Mouse (Mus musculus): ENCODE data around the gene Tvp23b.

Gene Tvp23b

GRCm38 (mm10) chr11:62938921-62939320 lies 59.7 kb downstream of the Tvp23b start:
- DNase-seq (ENCODE audit: extremely low read depth, insufficient read length, low spot score): no peak

DNA sequence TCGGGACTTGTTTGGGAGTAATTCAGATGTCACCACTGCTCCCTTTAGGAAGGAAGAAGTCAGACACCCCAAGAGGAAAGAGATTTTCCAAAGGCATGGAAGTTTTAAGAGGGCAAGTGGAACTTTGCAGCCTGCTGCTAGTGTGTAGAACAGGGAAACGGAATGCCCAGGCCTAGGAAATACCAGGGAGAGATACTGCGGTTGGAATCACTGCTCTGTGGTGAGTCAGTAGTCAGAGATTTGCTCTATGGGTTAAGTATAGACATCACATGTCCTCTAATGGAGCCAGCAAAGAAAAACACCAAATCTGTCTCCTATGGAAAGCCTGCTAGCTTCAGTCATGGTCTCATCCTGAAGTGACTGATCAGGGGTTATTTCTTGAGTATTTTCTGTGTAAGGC lies 60.9 kb downstream of the Tvp23b start:
- DNase-seq (ENCODE audit: extremely low read depth, insufficient read length, low spot score): peak; percentile 27

- no peak for DNase-seq (ENCODE audit: extremely low read depth, insufficient read length, low spot score)
Observed at GRCm38 (mm10) chr11:62943538-62943937, 64.3 kb downstream of the Tvp23b start.

- no peak for DNase-seq (ENCODE audit: extremely low read depth, insufficient read length, low spot score)
Observed at GRCm38 (mm10) chr11:62945514-62945913, 66.3 kb downstream of the Tvp23b start.

- DNase-seq (ENCODE audit: extremely low read depth, insufficient read length, low spot score): peak; percentile 26
Observed at GRCm38 (mm10) chr11:62949548-62949947, 70.3 kb downstream of the Tvp23b start.

DNA sequence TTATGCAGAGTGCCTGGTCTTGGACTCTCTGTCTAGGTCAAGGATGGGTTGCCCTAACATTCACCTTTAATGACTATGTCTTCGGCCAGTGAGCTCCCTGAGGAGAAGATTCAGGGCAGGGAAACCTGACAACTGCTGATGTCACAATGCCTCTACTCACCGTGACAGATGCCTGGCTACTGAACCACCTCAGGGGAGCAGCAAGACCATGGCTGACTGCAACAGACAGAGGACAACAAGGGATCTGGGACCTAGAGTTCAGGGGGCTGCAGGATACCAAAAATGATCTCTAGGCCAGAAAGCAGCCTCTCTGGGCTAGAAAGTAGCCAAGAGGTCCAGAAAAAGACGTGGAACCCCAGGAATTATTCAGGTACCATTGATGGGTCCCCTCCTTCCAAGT lies 71.8 kb downstream of the Tvp23b start, which contains the start of gene Cdrt4:
Gene Cdrt4, plus strand, starts transcription at position 182 of the 400 bp plus-strand sequence.
- DNase-seq (ENCODE audit: extremely low read depth, insufficient read length, low spot score): no peak

GRCm38 (mm10) chr11:62954766-62955165 lies 75.5 kb downstream of the Tvp23b start:
- no peak for DNase-seq (ENCODE audit: extremely low read depth, insufficient read length, low spot score)

- no peak for DNase-seq (ENCODE audit: extremely low read depth, insufficient read length, low spot score)
Observed at GRCm38 (mm10) chr11:62955186-62955585, 75.9 kb downstream of the Tvp23b start.

- no peak for DNase-seq (ENCODE audit: extremely low read depth, insufficient read length, low spot score)
Observed at GRCm38 (mm10) chr11:62955776-62956175, 76.5 kb downstream of the Tvp23b start.

DNA sequence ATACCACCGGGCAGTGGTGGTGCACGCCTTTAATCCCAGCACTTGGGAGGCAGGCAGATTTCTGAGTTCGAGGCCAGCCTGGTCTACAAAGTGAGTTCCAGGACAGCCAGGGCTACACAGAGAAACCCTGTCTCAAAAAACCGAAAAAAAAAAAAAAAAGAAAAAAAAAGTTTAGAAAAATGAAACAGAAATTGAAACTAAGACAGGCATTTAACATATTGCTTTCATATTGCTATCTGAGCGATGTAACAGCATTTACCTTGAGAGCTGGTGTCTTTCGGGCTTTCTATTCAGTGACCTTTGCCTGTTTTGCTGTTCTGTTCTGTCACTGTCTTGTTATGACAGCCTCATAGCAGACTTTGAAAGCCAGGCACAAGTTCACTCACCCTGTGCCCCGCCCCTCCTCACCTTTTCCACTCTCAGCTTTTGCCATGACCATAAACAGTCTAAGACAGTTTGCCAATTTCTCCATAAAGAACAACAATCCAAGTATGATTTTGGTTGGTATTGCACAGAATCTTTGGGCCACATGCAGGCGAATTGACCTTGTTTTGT lies 78.4 kb downstream of the Tvp23b start:
- DNase-seq (ENCODE audit: extremely low read depth, insufficient read length, low spot score): no peak

- no peak for DNase-seq (ENCODE audit: extremely low read depth, insufficient read length, low spot score)
Observed at GRCm38 (mm10) chr11:62963292-62963691, 84.0 kb downstream of the Tvp23b start.

DNA sequence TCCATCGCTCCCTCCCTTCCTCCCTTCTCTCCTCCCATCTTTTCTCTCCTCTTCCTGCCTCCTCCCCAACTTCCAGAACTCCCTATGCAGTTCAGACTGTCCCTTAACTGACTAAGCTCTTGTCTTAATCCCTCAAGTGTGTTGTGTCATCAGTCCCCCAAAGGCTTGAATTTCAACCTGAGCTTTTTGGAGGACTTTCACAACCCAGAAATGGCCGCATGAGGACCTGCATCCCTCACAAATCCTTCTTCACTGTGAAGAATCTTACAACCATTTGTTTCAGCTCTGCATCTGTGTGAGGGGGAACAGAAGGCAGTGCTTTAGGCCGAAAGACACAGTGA lies 87.1 kb downstream of the Tvp23b start:
- DNase-seq (ENCODE audit: extremely low read depth, insufficient read length, low spot score): no peak

Measured in 3134 (cell line).